Mouse (Mus musculus) adrenal gland, adult (tissue): ENCODE data around the gene Kpnb1.

Experiments
- DNase-seq, 2 experiments: peaks; one replicate each; pipeline ENCODE4 v3.0.0; 2022 to 2023; ENCODE audit warnings: low spot score in 1 of 2; ENCODE audit not compliant: inconsistent age in 2 of 2

Gene Kpnb1

DNA sequence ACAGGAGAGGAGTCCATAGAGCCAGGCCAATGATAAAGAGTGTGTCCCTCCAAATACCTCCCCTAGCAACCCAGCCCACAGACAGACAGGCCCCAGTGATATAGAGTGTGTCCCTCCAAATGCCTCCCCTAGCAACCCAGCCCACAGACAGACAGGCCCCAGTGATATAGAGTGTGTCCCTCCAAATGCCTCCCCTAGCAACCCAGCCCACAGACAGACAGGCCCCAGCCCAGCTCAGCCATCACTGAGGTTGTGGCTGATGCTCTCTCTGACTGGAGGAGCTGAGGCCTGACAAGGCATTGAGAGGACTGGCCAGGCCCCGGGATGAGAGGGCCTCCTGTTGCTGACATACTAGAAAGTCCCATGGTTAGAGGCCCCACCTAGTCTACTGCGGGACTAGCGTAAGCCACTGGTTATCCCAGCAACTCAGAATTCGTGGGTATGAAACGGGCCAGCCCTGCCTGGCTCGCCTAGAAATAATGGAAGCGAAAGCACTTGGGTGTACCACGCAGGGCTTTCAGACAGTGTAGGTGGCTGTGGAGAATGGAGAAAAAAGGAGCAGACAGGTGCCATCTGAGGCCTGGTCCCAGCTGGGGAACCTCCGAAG lies 75.1 kb downstream of the Kpnb1 start:
- no peak for DNase-seq
